Mouse (Mus musculus) E14TG2a.4 (cell line): ENCODE results near the gene Ttc25.

Experiments
- CTCF ChIP-seq: conservative IDR thresholded peaks from 2 replicates; pipeline ENCODE4 v1.5.1; 2014; ENCODE audit warnings: low read length
- NANOG ChIP-seq: IDR thresholded peaks from 2 replicates; pipeline ENCODE4 v1.6.1; 2014; ENCODE audit warnings: borderline replicate concordance, low read length, mixed read lengths

- TF ChIP-seq CTCF (no peak), NANOG (no peak)
Observed at GRCm38 (mm10) chr11:100518188-100518591, 27.2 kb upstream of the Ttc25 start.
